Mouse (Mus musculus) CD4-positive, CD25-positive, alpha-beta regulatory T cell, adult 2 months (primary cell): ENCODE measurements at regions not wholly inside any gene's neighbourhood (a gene's known extent, or its start where the extent isn't known, plus 50 kb on each side); places are given as distances from the start of the nearest gene placed in this dataset.

ENCODE experiments used
- DNase-seq: peaks from one replicate; pipeline ENCODE4 v3.0.0-alpha.2; 2012; ENCODE audit warnings: low read depth, low spot score

GRCm38 (mm10) chrX:12365582-12366323 lies 205.6 kb upstream of the Bcor start:
- DNase-seq = no peak

DNA sequence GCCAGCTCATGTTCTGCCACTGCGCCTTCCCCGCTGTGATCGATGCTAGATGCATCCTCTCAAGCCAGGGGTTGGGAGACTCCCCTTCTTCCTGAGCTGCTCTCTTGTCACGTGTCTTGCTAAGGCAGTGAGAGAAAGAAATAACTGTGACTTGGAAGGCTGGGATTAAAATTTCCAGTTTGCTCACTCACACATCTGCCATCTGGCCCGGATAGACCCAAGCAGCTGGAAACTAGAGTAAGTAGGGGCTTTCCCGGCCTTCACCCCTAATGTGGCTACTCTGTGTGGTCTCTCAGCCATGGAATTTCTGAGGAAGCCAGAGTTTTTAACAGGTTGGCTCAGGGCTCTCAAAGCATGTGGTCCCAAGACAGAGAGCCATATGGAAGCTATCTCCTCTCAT lies 206.6 kb upstream of the Bcor start:
- DNase-seq = no peak

DNA sequence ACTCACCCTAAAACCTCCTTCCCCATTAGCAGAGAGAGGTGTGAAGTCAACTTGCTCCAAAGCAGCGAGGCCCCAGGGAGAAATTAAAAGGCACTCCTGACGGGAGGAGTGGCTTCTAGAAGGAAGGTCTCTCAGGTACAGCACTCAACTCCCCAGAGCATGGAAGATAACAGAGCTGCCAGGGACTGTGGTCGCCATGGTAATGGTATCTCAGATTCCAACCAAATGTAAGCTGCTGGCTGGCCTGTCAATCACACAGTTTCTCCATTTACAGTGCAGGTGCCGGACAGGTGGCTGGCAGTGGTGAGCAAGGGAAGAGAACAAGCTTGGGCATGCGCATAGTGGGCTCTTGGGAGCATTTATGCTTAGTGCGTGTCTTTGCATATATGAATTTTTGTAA lies 213.5 kb upstream of the Bcor start:
- no peak for DNase-seq

DNA sequence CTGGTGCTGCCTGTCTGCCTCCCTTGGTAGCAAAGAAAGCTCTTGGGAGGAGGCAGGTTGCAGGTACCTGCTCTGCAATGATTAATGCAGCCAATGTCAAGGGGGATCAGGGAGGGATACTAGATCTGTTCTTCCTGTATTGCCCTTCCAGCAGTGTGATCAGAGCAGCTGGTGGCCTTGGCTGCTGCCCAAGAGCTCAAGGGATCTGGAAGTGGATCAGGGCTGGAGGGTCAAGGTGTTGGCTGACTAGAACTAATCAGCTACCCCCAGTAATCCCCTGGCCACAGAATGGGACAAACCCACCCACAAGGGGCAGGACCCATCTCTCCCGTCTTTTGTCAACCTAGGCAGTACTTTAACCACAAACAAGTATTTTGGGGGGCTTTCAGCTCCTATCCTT lies 211.8 kb upstream of the Atp6ap2 start:
- DNase-seq = no peak

- DNase-seq = no peak
Observed at GRCm38 (mm10) chrX:12376238-12376980, 211.2 kb upstream of the Atp6ap2 start.

DNA sequence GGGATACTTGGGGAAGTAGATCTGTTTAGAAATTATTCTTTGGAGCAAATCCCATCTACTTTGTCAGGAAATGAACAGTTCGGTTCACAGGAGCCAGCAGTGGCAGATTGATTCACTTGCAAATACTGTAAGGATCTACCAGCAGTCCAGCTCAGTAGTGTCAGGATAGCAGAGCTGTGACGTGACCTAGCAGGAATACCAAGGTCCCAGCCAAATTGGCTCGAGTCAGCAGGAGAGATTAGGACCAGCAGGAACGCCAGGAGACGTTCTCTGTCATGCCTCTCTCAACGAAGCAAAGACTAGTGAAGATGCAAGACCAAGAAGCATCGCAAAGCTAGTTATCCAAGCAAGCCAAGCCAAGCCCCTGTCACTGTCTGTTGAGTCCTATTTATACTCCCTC lies 210.2 kb upstream of the Atp6ap2 start:
- DNase-seq = no peak

DNA sequence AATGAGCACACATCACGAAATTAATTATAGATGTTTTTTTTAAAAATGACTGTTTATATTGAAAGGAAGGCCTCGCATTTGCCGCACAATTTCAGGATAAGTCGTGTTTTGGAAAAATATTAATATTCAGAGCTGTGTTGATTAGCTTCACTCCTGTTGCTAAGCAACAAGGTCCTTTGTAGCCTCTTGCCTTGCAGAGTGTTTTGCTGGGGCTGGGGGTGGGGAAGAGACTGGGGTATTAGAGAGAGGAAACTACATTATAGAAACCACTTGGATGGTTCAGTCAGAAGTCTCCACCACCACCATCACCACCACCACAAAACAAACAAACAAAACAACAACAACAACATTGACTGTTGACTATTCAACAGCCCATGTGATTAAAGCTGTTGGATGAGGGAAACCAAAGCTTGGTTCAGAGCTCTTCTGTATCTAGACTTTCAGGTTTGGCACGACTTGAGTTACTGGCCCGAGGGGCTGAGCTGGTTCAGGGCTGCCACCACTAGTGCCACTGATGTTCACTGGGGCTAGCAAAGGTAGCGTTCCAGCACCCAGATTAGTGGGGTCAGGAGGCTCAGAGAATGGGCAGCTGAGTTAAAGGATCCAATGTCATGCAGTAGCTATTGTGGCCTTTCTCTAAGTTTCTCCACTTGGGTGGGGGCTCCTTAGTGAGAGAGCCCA lies 195.3 kb upstream of the Atp6ap2 start:
- no peak for DNase-seq

DNA sequence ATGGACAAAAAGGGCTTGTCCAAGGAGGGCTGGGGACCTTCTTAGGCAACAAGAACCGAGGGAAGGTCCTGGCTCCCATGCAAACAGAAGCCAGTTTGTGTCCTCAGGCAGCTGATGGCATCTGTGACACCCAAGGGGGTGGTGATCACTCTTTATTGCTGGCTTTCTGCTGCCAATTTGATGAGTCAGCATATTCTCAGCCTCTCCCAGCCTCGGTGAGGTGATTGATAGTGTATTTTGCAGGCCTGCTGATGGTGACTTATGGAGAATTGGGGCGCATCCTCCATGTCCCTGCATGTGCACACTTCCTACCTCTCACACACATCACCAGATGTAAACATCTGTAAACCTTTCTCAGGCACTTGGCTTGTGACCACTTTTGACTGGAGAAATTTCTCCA lies 178.3 kb upstream of the Atp6ap2 start:
- DNase-seq = no peak

DNA sequence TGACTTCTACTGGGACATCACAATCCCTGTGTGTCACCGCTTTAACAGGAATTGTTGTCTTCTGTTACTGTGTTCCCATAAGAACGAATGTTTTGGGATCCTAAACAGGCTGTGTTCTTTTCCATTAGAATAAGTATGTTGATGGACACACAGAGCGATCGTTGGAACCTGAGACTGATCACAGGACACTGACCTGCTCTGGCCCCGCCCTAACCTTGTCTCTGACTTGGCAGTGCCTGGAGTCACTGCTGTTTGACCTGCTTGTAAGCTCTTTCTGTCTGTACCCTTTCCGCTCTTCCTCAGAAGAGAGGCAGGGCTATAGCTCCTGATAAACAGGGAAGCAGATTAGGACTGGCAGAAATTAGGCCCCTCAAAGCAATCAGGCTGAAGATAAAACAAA lies 162.0 kb upstream of the Atp6ap2 start:
- no peak for DNase-seq

GRCm38 (mm10) chrX:12426664-12427063 lies 160.9 kb upstream of the Atp6ap2 start:
- DNase-seq = no peak

DNA sequence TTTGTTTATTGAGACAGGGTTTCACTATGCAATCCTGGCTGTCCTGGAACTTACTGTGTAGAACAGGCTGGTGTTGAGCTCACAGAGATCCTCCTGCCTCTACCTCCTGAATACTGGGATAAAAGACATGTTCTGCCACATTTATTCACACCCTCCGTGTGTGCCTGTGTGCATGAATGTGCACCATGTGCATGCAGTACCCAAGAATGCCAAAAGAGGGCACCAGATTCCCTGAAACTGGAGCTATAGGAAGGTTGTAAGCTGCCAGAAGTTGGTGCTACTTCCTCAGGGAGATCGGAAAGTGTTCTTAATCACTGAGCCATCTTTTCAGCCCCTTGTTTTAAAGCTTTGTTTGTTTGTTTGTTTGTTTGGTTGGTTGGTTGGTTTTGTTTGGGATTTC lies 155.3 kb upstream of the Atp6ap2 start:
- no peak for DNase-seq

- no peak for DNase-seq
Observed at GRCm38 (mm10) chrX:12435656-12436055, 151.9 kb upstream of the Atp6ap2 start.

- DNase-seq = no peak
Observed at GRCm38 (mm10) chrX:12436106-12436505, 151.5 kb upstream of the Atp6ap2 start.

DNA sequence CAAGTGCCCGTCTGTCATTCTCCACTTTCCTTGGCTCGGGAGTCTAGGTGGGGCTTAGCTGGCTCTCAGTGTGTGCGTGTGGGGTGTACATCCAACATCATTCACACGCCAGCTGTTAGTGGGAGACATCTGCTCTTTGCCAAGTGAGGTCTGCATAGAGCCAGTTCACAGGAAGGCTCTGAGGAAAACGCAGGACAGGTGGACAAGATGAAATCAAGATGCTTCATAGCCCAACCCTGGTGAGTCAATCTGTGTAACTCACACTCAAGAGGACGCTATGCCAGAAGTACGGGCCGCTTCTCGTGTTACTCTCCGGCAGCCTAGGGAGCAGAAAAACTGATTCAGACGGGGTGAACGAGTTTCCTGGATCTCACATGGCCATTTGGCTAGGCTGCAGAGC lies 148.2 kb upstream of the Atp6ap2 start:
- DNase-seq = no peak

GRCm38 (mm10) chrX:12443794-12444193 lies 143.8 kb upstream of the Atp6ap2 start:
- DNase-seq = no peak

- no peak for DNase-seq
Observed at GRCm38 (mm10) chrX:12445093-12445492, 142.5 kb upstream of the Atp6ap2 start.

GRCm38 (mm10) chrX:12447962-12448361 lies 139.6 kb upstream of the Atp6ap2 start:
- DNase-seq = no peak

- DNase-seq = no peak
Observed at GRCm38 (mm10) chrX:12449688-12450087, 137.9 kb upstream of the Atp6ap2 start.

GRCm38 (mm10) chrX:12452979-12453769 lies 134.4 kb upstream of the Atp6ap2 start:
- DNase-seq = no peak

DNA sequence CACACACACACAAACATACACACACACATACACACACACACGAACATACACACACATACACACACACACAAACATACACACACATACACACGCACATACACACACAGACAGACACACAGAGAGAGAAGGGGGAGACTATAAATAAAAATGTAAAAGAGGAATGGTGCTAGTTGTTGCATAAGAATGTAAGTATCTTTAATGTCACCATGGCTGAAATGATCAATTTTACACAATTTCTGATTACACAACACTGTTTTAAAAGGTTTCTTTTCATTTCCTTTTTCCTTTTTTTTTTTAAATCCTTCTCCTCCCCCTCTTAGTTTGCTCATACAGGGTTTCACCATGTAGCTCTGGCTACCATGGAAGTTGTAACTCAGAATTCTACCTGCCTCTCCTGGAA lies 125.9 kb upstream of the Atp6ap2 start:
- DNase-seq = no peak

- no peak for DNase-seq
Observed at GRCm38 (mm10) chrX:12462936-12463647, 124.5 kb upstream of the Atp6ap2 start.
